Mouse (Mus musculus) heart, adult 9 months (tissue): ENCODE data around the gene Rev3l.
A peak's percentile ranks its signal among the peaks of the same experiment; 100 is the strongest.

ENCODE experiments used
- DNase-seq, 2 experiments: peaks; one replicate each; pipeline ENCODE4 v3.0.0; 2022; ENCODE audit warnings: low spot score in 2 of 2

Rev3l gene

GRCm38 (mm10) chr10:39731736-39732265, at the start of gene Rev3l:
TSS of gene Rev3l (plus strand) at chr10:39732118.
- peak; percentile 87 to 88 for DNase-seq

- no peak for DNase-seq
Observed at GRCm38 (mm10) chr10:39682556-39682955, 49.4 kb upstream of the Rev3l start.

DNA sequence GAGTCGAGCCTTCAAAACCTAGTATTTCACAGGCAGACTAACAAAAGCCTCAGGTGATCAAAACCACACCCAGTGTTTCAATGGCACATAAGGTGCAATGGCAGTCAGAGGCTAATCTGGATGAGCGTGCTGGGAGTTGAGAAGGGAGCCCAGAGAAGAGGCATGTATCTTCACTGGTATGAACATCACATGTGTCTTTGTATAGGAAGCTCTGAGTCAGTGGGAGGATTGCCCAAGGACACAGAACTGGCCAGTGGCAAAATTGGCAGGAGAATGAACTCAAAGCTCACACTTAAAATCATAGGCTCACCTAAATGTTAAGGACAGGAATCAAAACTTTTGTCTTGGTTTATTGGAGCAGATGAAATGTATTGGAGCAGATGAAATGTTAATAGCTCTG, 48.4 kb upstream of the Rev3l start:
- no peak for DNase-seq

GRCm38 (mm10) chr10:39686811-39687210, 45.1 kb upstream of the Rev3l start:
- no peak for DNase-seq

GRCm38 (mm10) chr10:39687851-39688250, 44.1 kb upstream of the Rev3l start:
- no peak for DNase-seq

DNA sequence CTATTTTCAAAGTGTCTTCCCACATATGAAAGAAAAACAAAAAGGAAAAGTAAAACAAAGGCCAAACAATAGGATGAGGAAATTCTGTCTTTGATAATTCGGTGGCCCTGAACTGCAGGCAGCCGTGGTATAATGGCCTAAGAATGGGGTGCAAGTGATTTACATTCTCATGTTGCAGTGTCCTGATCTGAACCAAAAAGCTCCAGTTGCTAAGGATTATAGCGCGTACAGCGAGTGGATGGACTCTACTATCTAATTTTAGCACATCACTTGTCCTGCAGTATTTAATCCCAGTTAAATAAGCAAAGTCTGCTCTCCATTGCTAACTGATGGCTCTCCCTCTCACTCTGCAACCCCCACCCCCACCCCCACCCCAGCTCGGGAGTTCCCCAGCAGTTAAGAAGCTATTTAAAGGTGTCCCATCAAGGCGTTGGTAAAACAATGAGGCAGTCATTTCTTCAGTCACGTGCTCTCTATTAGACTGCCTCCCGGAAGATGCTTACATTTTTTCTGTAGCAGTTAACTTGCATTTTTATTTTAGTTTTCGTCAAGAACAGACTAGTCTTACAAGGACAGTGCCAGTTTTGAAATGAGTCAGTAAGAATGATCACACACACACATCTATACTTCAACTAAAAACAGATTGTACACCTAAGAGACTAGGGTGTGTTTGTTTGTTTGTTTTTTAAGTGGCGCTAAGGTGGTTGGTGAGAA, 40.4 kb upstream of the Rev3l start:
- no peak for DNase-seq

DNA sequence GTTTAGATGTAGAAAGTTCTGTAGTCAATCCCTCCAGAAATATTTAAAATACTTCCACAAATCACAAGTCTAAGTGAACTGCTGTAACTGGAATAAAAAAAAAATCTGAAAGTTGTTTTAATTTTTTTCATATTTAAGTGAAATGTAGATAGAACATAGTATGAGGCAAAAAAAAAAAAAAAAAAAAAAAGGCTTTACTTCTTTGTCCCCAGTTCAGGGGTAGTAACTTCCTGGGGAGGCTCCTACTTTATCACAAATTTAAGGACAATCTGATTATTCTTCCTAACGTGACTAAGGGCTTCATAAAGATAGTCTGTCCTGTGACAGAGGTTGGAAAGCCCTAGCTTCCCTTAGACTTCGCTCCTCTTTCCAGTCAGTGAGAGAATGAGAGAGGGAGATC, 39.8 kb upstream of the Rev3l start:
- no peak for DNase-seq

- no peak for DNase-seq
Observed at GRCm38 (mm10) chr10:39707717-39708510, 24.0 kb upstream of the Rev3l start.

DNA sequence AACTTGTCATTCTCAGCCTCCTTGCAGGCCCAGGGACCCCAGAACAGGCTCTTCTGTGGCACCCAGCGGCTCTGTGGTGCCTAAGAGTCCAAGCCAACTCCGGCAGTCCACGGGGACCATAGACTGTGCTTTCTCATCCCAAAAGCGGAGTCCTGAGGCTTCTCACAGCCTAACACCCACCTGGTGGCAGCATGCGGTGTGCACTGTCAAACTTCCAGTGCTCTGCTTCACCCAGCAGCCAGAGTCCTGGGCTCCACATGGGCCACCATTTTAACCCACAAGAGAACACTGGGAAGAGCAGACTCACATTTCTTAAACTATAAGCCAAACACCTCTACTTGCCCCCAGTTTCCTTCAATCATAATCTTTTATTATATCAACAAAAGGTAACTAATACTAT, 15.0 kb upstream of the Rev3l start:
- no peak for DNase-seq

DNA sequence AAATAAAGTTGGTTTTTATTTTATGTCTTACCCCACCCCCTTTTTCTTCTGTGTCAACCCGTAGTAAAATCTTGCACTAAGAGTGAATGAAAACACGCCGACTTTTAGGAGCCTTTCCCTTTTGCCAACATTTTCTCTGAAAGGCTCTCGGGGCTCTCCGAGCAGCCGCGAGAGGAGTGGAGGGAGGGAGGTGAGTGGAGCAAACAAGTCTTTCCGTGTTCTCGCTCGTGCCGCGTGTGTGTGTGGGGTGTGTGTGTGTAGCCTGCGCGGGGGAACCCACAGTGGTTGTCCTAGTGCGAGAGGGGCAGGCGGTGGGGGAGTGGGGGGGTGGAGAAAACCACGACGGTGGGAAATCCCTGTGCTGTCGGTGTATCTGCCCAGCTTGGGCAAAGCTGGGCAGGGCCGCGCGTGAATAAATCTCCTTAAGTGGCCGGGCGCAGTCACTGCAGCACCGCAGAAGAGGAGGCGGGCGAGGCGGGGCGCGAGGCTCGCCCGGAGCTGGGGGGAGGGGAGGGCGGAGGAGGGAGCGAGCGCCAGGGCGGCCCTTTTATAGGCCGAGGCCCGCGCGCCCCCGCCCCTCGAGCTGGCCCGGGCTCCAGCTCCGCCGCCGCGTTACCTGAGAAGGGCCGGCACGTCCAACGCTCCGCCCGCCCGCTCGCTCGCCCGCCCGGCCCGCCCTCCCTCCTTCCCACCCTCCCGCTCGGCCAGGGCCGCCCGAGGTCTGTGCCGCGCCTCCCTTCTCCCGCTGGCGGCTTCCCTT, 762 bp upstream of the Rev3l start:
- peak; percentile 86 to 91 for DNase-seq

GRCm38 (mm10) chr10:39732266-39733100, 565 bp downstream of the Rev3l start:
- peak; percentile 63 to 64 for DNase-seq

DNA sequence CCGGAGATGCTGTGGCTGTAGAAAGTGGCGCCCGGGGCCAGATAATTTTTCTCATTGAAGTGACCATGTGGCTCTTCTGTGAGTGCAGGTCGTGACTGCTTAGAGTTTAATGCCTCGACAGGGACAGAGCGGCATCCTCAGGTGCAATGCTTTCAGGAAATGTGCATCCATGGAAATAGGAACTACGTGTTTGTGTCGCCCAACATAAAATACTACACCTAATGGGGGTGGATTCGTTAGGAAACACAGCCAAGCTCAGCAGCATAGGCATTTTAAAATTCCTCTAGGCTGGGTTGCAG, 1.1 kb downstream of the Rev3l start:
- peak; percentile 58 to 75 for DNase-seq

DNA sequence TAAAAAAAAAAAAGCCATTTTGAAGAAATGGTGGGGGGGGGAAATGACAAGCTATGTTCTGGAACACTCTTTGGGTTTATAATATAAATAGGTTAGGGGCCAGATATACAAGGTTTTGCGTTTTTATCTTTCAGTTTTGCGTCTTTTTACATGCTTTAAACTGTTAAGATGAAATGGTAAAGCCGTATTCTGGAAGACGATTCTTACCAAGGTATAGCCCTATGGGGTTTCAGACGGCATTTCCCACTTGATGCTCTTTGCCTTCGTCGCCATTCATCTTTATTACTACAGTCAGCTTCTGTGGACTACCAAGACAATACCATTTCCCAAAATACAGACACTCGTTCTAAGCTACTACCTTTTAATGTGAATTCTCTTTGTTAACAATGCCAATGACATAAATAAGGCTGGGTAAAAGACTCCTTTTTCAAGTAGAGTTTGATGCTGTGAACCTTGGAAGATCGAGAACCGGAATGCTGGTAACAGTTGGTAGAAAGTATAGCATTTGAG, 1.6 kb downstream of the Rev3l start:
- DNase-seq = no peak

DNA sequence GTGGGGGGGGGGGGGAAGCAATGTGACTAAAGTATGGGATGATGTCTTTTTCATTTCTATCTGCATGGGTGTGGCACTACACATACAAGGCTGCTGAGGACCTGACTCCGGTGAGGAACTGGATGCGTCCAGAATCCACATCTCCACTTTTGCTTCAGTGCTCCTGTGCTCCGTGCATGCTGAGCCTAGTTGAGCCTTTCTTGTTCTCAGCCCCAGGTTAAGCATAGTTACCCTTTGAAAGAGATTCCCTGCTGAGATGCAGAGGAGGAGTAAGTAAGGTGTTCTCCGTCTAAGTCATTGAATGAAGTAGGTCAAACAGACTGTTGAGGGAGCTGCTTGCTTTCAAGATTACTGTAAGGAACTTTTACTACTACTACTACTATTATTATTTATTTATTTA, 4.3 kb downstream of the Rev3l start:
- no peak for DNase-seq

DNA sequence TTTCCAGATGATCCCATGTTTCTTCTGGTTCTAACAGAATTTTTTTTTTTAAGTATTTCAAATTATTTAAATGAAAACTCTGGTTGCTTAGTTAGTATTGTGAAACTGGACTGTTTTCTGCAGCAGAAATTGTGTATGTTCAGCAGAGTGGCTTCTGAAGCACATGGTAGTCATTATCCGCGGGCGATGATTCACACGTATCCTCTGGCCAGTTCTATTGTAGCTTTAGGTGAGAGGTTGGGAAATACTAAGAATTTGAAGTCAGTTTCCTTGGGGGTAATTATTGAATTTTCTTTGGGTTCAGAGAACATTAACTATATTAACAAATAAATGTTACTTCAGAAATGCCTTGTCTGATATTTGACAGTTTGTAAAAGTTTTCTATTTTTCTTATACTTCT, 10.1 kb downstream of the Rev3l start:
- no peak for DNase-seq

DNA sequence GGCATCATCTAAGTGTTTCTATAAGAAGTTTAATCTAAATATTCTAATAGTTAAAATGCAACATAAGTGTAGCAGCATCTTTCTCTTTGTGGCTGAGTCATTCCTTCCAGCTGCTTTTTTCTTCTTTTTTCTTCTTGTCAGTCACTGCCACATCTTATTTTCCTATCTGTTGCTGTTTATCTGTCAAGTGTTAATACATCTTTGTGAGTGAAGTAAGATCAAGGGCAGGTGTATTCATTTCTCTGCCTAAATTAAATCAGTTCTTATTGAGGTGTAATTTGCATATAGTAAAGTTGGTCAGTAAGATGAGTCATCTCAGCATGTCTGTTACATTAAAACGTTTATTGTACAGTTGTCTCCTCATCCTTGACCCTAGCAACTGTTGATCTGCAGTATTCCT, 32.8 kb downstream of the Rev3l start:
- DNase-seq = no peak

DNA sequence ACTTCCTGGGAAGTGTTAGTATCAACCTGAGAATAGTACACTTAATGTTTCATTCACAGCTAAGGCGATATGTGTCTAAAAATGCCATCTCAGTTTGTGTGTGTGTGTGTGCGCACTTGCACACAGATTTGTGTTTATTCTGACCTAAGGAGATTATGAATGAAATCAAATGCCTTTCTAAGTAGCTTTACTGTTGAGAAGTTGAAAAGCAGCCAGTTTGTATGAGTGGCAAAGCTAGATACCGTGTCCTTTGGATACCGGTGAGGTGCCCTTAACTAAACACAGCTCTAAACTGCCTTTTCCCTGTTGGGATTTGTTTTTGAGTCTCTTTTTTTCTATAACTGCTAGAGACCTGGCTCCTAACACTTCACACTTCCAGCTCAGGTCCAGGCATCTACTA, 34.8 kb downstream of the Rev3l start:
- peak in 1 of 2 experiments; percentile 13 for DNase-seq

DNA sequence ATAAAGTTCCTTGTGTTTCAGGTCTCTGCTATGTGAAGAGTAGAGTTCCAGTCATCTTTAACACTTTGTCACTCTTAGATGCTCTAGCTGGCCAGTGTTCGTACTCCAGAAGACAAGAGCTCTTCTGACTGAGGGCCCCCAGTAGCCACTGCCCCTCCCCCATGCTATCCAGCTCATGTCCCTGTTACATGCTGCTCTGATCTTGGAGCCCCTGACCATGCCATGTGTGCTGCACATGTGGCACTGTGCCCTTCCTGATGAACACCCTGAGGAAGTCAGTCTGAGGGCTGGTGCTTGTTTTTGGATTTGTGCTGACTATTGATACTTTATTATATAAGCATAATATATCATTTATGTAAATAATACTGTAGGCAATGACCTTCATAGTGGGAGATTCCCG, 40.3 kb downstream of the Rev3l start:
- no peak for DNase-seq

- DNase-seq = no peak
Observed at GRCm38 (mm10) chr10:39773940-39774726, 42.2 kb downstream of the Rev3l start.

DNA sequence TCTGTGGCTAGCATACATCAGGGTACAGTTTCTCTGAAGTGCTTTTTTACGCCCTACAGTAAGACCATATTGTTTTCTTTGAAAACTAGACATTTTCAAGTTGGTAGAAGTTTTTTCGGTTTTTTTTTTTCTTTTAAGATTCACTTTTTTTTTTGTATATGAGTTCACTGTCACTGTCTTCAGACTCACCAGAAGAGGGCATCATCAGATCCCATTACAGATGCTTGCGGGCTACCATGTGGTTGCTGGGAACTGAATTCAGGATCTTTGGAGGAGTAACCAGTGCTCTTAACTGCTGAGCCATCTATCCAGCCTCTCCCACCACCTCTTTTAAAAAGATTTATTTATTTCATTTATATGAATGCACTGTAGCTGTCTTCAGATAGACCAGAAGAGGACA, 45.0 kb downstream of the Rev3l start:
- no peak for DNase-seq

DNA sequence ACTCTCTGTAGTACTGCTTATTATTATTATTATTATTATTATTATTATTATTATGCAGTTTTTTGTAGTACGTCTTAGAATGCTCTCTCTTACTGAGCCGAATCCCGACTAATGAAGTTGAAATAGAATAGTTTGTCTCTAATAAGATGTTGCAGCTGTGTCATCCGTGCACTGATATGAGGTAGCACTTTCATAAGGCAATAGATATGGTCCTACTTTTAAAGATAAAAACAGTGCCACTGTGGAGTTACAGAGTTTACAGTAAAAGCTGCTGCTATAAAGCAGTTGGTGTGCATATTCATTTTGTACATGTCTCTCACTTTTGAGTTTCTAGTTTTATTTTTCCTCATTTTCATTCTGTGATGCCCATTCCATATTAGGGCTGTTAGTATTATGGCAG, 46.4 kb downstream of the Rev3l start:
- no peak for DNase-seq
